Mouse (Mus musculus): ENCODE data around the gene Sqstm1.
A peak's percentile ranks its signal among the peaks of the same experiment; 100 is the strongest.

The Sqstm1 gene

DNA sequence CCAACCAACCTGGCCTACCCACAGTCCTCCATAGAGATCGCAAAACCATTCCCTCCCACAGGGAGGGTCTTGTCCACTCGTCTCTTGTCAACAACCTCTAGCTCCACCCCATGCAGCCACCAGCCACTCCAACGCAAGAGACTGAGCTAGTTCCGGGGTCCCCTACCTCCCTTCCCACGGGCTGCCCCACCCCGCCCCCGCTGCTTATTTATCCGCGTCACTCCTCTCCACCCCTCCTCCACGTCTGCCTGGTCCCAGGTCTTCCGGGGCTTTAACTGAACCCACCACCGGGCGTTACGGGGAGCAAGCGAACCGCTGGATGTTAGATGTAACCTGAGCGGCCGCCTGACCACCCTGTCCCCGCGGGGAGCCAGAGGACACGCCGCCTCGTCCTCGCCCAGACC is 524 bp downstream of the Sqstm1 start:
- peak; percentile 95 to 97 for DNase-seq

DNA sequence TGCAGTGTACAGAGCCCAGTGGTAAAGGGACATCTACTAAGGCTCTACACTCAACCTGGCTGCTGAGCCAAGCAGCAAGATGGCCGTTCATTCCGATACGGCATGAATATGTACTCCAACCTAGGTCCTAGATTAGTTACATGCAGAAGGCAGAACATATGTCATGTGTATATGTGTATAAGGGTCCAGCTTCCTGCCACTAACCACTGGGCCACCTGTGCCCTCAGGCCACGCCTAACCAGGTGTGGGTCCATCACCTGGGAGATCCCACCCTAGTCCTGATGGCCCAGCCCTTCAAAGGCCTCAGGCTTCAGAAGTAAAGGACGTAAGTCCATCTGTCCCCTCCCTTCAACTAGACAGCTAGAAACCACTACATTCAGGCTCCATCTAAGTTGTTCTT is 2.6 kb downstream of the Sqstm1 start:
- DNase-seq, result no peak

DNA sequence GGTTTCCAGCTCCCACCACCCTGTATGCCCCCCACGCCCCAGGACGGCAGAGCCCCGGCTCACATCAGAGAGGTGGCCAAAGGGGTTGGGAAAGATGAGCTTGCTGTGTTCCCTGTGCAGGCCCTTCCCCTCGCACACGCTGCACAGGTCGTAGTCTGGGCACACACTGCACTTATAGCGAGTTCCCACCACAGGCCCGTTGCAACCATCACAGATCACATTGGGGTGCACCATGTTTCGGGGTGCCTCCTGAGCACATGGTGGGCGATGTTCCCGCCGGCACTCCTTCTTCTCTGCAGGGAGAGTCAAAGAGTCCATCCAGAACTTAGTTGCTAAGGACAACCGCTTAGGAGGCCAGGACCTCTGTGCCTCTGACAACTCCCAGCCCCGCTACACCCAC is 3.3 kb downstream of the Sqstm1 start:
- DNase-seq, result no peak

DNA sequence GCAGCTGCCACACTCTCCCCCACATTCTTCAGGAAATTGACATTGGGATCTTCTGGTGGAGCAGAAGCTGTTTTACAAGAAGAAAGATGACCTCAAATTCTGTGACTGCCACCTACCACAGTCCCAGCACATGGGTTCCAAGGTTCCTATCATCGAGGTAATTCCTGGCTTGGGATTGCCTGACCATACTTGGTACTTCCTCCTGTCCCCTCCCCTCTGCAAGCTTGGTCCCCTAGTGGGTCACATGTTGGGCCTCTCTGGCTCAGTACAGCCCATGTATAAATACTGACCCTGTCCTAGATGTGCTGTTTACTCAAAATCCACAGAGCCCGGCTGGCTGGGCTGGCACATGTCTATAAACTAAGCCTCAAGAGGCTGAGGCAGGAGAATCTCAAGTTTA is 4.6 kb downstream of the Sqstm1 start:
- no peak for DNase-seq

DNA sequence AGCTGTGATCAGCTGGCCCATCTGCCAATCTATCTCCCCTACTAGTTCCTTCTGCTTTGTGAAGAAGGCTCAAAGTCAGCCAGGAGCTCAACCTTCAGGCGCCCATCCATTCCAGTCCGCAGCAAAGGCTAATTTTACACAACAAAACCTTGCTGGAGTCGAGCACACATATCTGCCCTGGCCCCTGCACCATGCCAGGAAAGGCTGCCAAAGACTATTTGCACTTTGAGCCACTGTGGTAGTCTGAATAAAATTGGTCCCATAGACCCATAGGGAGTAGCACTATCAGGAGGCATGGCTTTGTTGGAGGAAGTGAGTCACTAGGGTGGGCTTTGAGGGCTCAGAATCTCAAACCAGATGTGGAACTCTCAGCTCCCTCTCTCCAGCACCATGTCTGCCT is 5.2 kb downstream of the Sqstm1 start:
- DNase-seq, result no peak

DNA sequence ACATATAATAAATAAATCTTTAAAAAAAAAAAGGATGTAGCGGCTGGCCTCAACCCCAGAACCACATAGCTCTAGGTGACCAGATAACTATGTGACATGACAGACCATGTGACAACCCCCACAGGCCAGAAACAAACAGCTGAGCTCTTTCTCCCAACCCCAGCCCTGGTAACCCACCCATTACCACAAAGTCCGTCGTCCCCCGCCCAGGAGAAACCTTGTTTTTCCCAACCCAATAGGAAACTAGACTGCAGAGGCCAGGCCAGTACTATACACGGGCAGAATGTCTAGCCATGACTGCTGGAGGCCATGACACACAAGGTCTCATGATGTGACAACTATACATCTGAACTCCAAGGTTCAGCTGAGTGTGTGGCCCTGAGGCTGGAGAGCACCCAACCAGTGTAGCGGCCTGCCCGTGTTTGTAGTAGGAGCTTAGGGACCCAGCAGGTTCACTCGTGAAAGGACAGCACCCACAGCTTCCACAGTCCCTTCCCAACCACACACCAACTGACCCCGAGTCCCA is 7.3 kb downstream of the Sqstm1 start:
- DNase-seq, result no peak

DNA sequence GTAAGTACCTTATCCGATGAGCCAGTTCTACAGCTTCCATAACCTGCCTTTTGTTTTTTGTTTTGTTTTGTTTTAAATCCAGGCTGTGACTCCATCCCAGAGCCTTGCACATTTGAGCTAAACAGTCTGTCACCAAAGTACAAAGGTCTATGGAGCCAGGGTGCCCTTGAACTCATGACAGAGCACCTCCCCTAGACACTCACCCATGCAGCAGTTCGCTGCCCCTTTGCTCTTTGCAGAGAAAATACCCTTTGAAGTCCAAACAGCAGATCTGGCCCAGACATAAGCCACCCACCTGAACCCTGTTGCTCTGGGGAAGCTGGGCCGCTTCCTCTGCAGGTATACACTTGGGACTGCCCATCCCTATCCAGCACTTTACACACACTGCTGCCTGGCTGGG is 9.0 kb downstream of the Sqstm1 start:
- no peak for DNase-seq

DNA sequence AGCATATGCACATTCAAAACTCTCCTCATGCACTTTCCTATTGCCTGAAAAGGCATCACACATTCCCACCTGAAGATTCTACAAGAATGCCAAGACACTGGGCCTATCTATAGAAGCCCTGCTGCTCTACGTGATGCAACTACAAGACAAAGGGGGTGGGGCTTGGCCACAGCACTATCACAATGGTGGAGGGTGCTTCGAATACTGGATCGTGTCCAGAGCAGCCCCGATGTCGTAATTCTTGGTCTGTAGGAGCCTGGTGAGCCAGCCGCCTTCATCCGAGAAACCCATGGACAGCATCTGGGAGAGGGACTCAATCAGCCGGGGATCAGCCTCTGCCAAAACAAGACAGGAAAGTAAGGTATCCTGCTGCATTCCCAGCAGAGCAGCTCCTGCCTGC is 10.0 kb downstream of the Sqstm1 start:
- DNase-seq, result peak in 1 of 2 experiments; percentile 16

DNA sequence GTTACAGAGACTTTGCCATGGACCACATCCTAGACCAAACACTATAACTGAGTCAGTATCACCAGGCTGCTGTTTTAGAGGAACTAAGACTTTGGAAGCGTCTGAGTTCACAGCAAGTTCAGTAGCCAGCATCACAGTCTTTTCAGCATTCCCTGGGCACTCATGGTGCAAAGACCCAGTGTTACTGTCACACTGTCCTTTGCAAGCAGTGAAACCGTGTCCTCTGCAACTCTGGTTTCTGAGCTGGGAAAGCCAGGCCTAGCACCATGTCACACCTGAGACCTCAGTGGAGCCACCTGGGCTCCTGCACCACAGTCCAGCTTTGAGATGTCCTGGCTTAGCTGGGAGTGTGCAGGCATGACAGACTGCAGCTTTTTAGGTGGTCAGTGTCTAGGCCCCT is 11.7 kb downstream of the Sqstm1 start:
- peak in 1 of 2 experiments; percentile 18 for DNase-seq

DNA sequence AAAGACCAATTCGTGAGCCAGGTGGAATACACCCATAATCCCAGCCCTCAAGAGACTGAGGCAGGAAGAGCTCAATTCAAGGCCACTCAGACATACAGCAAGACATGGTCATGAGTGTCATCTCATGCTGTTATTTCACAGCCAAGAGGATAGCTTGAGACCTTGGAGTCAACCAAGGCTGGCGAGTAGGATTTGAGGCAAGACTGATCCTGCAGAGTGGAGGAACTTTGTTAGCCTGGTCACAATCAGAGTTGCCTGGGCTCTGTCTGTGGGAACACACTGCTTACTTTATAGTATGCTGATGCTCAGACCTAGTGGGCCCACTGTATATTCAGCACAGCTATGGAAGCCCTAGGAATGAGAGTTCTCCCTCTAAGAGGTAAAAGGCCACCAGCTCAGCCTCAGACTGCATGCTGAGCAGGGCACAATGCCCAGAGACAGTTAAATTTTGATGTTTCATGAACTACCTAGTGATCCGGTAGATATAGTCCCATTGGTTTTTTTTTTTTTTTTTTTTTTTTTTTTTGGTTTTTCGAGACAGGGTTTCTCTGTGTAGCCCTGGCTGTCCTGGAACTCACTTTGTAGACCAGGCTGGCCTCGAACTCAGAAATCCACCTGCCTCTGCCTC is 12.3 kb downstream of the Sqstm1 start:
- DNase-seq, result no peak

DNA sequence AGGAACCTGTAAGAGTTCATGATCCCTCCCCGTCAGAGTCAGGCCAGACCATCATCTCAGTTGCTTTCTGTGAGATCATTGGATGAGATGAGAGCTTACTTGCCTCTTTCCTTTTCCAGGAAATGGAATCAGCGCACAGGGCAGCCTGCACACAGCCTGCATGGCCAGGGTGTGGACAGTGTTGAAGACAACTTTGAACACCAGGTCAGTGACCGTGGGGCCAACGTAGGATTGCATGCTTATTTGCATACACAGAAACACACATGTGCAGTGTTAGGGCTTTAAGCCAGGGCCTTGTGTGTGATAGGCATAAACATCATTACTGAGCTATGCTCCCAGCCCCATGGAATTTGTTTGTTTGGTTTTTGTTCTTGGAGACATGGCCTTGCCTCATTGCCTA is 13.1 kb downstream of the Sqstm1 start:
- DNase-seq, result no peak

DNA sequence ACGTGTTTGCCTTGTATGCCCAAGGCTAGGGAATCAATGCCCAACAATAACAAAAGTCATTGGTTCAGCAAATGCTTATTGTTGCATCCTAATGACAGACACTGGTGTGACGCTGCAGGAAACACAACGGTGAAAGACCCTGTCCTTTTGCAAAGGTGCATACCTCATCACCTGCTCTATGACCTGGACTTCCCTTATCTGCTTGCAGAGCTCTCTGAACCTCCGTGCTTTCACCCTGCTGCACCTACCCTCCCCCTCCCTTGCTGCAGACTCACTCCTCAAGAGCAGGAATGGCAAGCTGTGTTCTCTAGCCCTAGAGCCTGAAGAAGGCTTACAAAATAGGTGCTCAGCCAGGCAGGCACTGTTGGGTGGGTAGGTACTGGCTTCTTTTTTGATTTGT is 15.8 kb downstream of the Sqstm1 start:
- DNase-seq, result no peak

DNA sequence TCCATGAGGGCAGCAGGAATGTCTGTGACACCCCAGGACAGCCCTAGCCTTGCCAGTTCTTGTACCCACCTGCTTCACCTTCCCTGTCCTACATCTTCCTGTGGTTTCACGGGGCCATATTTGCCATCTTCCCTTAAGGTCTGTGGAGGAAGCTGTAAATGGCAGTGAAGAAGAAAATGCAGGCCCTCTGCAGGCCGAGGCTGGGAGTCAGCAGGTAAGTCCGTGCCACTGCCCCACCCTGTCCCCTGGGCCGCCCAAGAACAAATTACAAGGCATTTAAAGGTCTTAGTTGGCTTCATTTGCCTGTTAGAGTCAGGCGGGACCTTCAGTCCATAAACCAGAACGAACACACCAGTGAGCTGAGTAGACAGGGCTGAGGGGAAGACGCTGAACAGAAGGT is 16.6 kb downstream of the Sqstm1 start:
- no peak for DNase-seq

DNA sequence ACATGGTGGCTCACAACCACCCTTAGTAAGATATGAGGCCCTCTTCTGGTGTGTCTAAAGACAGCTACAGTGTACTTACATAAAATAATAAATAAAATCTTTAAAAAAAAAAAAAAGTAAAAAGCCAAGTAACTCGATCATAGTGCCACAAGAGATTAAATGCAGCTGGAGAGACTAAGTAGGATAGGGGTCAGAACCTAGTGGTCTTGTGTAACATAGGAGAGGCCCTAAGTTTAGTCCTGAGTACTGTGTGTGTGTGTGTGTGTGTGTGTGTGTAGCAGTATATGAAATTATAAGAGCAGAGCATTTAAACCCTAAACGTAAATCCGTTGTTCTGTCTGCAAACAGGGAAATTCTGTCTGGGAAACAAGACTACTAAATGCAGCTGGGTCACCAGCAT is 18.3 kb downstream of the Sqstm1 start:
- DNase-seq, result no peak

DNA sequence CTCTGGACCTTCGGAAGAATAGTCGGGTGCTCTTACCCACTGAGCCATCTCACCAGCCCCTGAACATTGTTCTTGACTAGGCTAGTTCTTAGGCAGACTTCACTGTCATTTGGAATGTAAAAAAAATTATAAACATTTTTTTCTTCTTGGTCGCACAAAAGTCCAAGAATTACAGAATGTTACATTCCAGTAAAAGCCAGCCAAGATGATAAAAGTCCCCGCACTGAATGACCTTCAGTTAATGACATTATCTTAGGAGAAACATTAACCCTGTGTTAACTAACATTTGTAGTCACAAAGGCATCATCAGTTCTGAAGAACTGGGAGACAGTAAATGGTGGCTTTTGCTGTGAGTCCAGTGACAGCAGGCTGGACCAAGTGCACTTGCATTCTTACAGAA is 20.3 kb downstream of the Sqstm1 start:
- DNase-seq, result no peak

DNA sequence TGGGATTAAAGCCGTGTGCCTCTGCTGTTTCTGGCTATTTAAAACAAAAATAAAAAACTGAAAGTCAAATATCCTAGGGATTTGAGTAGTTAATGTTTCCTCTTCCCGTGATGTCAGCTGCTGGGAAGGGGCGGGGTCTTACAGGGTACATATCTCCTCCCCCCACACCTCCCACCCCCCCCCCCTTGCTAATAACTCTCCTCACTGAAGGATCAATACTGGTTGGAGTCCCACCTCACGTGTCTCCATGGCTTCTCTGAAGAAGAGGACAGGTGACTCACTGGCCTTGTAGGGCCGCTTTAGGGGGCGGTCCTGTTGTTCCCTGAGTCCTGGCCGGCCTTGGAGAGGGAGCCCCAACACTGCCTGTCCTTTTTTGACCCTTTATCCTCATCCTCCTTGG is 21.9 kb downstream of the Sqstm1 start:
- DNase-seq, result no peak

DNA sequence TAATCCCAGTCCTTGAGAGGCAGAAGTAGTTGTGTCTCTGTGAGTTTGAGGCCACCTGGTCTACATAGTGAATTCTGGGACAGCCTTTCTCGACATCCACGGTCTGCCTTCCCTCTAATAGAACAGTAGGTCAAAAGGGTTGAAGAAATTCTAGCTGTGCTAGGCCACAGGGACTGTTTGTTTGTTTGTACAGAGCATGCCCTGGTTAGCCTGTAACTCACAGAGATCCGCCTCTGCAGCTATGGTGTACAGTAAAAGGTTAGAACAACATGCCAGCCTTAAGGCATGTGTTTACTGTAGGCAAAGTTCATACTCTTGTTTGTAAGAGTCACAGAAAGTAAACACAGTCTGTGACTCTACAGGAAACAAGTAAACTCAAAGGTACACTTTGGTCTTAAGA is 25.8 kb downstream of the Sqstm1 start:
- DNase-seq, result no peak

DNA sequence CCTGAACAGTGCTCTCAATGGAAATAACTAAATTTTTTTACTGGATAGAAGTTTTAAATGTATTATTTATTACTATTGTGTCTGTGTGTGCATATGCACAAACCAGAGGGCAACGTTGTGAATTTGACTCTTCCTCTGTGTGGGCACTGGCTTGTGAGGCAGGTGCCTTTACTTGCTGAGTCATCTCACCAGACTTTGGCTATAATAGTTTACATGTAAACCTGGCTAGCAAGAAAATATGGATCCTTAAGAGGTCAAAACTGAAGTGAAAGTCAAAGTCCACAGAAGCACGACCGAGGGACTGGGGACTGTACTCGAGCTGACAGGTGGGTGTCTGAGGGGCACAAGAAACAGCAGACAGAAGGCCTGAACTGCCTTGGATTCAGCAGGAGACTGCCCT is 27.9 kb downstream of the Sqstm1 start:
- DNase-seq, result no peak

DNA sequence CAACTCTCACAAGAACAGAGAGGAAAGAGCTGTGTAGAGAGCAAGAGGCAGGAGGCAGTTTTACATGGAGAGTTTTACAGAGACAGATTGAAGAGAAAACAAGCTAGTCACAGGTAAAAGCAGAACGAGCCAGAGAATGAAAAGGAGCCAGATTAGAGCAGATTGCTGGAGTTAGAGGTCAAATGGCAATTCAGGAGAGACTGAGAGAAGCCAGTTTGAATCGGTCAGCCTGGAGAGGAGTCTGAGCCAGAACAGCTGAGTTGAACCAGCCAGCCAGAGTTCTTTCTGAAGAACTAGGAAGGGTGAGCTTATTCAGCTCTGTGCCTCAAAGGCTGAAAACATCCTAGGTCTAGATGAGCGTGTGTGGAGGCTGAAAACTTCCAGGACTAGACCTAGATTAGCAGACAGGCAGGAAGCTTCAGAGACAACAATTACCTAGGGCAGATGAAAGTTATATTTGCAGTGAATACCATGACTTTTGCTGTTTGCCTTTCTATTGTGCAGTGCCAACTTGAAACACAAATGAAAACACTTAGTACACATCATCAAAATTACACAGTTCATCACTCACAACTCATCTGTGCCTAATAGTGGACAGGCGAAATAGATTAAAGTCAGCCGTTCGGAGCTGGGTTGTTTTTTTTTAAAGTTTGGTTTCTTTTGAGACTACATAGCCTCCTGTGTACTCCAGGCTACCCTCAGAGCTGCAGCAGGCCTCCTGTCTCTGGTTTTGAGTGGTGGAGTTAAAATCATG is 30.0 kb downstream of the Sqstm1 start:
- DNase-seq, result no peak

DNA sequence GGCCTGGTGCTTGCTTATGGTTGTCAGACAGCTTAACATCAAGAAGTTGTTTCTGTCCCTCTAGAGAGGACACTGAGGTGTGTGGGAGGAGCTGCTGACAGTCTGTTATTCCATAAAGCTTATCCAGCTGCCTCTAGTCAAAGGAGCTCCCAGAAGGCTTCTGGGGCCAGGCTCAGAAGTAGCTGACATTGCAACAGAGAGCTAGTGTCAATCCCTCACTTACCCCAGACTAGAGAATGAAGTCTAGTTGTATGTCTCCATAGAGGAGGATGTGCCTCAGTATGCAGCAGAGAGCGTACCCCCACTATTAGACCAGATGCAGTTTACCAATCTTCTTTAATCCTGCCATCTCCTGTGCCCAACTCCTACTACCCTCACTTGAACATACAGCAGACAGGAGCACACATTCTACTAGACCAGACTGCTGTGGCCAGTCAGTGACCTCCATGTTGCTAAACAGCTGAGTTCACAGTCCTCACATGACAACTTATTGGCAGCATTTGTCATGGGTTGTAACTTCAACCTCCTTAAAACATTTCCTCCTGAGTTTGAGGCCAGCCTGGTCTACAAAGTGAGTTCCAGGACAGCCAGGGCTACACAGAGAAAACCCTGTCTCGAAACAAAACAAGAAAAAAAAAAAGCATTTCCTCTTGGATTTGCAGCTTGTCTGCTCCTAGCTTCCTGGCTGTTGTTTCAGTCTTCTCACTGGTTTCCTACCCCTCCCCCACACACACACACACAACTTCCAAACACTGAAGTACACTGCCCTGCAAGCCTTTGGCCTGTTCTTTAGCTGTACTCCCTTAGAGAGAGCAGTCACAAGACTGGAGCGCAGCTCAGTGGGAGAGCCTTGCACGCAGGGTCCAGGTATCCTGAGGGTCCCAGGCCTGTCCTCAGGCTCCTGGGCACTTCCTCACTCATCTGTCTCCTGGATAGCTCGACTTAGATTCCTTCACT is 31.8 kb downstream of the Sqstm1 start:
- DNase-seq, result no peak

DNA sequence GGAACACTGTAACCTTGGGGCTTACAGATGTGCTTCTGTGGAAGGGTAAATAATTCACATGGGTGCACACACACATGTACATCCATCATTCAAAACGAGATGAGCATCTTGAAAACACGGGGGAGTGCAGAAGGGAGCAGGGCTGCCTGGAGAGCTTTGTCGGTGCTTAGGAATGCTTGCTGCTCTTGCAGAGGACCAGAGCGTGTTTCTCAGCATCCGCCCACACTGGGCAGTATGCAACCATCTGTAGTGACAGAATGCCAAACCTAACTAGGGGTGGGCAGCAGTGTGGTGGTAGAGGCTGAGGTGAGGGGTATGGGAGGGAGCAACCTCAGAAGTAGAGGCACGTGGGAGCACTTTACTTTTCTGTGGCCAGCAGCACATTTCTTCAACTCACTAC is 33.5 kb downstream of the Sqstm1 start:
- no peak for DNase-seq

DNA sequence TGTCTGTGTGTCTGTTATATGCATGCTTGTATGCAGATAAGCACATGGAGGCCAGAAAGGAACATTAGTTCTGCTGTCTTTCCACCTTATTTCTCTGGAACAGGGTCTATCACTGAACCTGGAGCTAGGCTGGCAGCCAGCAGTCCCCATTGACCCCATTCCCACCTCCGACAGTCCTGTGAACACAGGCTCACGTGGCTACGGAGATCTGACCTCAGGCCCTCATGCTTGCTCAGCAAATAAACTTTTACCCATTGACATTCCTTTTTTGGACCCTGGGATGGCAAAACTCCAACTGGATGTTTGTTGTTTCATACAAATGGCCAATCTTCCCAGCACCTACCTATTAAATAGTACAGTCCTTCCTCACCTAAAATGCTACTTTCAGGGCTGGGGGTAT is 34.3 kb downstream of the Sqstm1 start:
- no peak for DNase-seq

DNA sequence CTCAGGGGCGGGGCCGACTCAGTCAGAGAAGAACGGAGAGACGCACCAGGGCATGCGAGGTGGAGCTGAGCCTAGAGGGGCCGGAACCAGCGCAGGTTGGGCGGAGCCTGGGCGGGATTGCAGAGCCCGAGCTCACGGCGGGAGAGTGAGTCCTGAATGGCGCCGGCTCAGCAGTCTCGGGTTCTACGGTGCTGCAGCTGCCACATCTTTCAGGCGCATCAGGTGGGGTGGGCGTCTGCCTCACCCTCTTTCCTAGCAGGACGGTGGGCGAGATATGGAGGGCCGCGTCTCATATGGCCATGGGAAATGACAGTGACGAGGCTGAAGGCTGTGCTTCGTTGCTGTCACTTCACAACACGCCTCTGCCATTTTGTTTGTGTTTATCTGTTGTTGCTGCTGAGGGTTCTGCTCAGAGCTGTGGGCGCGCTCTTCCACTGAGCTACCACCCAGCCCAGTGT is 35.9 kb downstream of the Sqstm1 start:
- DNase-seq, result peak; percentile 99 to 100

Measured in kidney, postnatal 4 days (tissue).